Mouse (Mus musculus): Measurements from ENCODE around the gene Slc35f2.

Slc35f2 gene

GRCm38 (mm10) chr9:53829081-53829865, 57.9 kb downstream of the Slc35f2 start:
- DNase-seq, result peak; percentile 67

- DNase-seq, result no peak
These were observed 58.5 kb downstream of the Slc35f2 start for GRCm38 (mm10) chr9:53829866-53830209.

- DNase-seq, result no peak
These were observed 63.7 kb downstream of the Slc35f2 start for GRCm38 (mm10) chr9:53835039-53835438.

- no peak for DNase-seq
These were observed 64.6 kb downstream of the Slc35f2 start for GRCm38 (mm10) chr9:53835976-53836375.

GRCm38 (mm10) chr9:53838816-53839215, 67.5 kb downstream of the Slc35f2 start:
- no peak for DNase-seq

GRCm38 (mm10) chr9:53848548-53848947, 77.2 kb downstream of the Slc35f2 start:
- DNase-seq, result no peak

- DNase-seq, result no peak
These were observed 78.5 kb downstream of the Slc35f2 start, which contains the start of gene Sln for GRCm38 (mm10) chr9:53849864-53850263. TSS of gene Sln (plus strand) at chr9:53850164.

GRCm38 (mm10) chr9:53852158-53852557, 80.8 kb downstream of the Slc35f2 start:
- peak; percentile 61 for DNase-seq

- no peak for DNase-seq
These were observed 82.3 kb downstream of the Slc35f2 start for GRCm38 (mm10) chr9:53853672-53854071.

GRCm38 (mm10) chr9:53854525-53854924, 83.2 kb downstream of the Slc35f2 start:
- DNase-seq, result no peak

- no peak for DNase-seq
These were observed 86.5 kb downstream of the Slc35f2 start for GRCm38 (mm10) chr9:53857864-53858263.
